Mouse (Mus musculus) heart, embryonic 11.5 days (tissue): ENCODE data around the gene Cacna1a. TPM values are rescaled to one million over a fixed set of nuclear protein-coding genes. Genes with fewer than 3 reads are reported as not detected.

Experiments
- ATAC-seq: fragments of 200-750 bp; cut with Nextera tagmentation; replicated peaks from 2 replicates; pipeline ENCODE4 v1.8.0; 2017; ENCODE audit warnings: moderate library complexity; ENCODE audit not compliant: insufficient number of reproducible peaks, low FRiP score, low TSS enrichment
- H3K27ac ChIP-seq: fragments of 300-500 bp; sonication (generic); 2 replicates; pipeline ENCODE4 v1.5.1; 2014; ENCODE audit warnings: mild to moderate bottlenecking, low read depth, low read length
- H3K27me3 ChIP-seq: fragments of 300-500 bp; sonication (generic); 2 replicates; pipeline ENCODE4 v1.6.1; 2014; ENCODE audit warnings: mild to moderate bottlenecking, low read length, mixed read lengths; ENCODE audit not compliant: control insufficient read depth, insufficient read depth
- H3K36me3 ChIP-seq: fragments of 300-500 bp; sonication (generic); 2 replicates; pipeline ENCODE4 v1.6.1; 2014; ENCODE audit warnings: mild to moderate bottlenecking, low read length, moderate library complexity, mixed read lengths; ENCODE audit not compliant: control insufficient read depth, insufficient read depth
- H3K4me1 ChIP-seq: fragments of 300-500 bp; sonication (generic); 2 replicates; pipeline ENCODE4 v1.6.1; 2014; ENCODE audit warnings: low read length; ENCODE audit not compliant: control insufficient read depth, insufficient read depth
- H3K4me2 ChIP-seq: fragments of 300-500 bp; sonication (generic); 2 replicates; pipeline ENCODE4 v1.6.1; 2014; ENCODE audit warnings: mild to moderate bottlenecking, moderate library complexity
- H3K4me3 ChIP-seq: fragments of 300-500 bp; sonication (generic); 2 replicates; pipeline ENCODE4 v1.5.1; 2014; ENCODE audit warnings: low read depth, low read length
- H3K9ac ChIP-seq: fragments of 300-500 bp; sonication (generic); 2 replicates; pipeline ENCODE4 v1.6.1; 2014; ENCODE audit warnings: mild to moderate bottlenecking, low read depth, low read length, moderate library complexity
- H3K9me3 ChIP-seq: fragments of 300-500 bp; sonication (generic); replicated peaks from 2 replicates; pipeline ENCODE4 v1.6.1; 2016; ENCODE audit warnings: low read length; ENCODE audit not compliant: control insufficient read depth
- WGBS: fragments of 180-500 bp; shearing (Covaris S2); extraction: QIAGEN DNeasy Blood & Tissue Kit; methylation state at CpG from one replicate; pipeline ENCODE4 v1.1.7; 2014; ENCODE audit not compliant: insufficient replicate concordance; 5-methylcytosine and 5-hydroxymethylcytosine counted together
- polyA plus RNA-seq: library from polyadenylated mRNA; unstranded; fragments of >200 nt; fragmentation: Nextera tagmentation; extraction: Ambion mirVana; gene quantifications from 2 replicates; pipeline ENCODE4 v1.2.1, GENCODE M21; 2014

The Cacna1a gene
- polyA plus RNA-seq, 1 experiment from 2014 or later: 6.3 TPM

DNA sequence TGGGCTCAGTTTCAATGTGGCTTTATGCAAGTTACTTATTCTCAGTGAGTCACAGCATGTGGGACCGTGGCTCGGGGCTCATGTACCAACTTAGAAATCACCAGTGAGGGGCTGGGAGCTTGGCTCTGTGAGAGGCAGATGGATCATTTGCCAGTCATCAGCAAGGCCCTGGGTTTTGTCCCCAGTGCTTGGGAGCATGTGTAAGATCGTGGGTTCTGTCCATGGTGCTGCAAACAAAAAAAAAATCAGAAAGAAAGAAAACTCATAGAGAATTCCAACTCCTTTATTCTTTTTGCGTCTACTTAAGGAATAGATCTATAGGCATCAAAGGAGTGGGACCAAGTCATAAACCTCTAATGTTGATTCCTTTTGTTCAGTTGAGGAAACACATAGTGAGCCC is 80.8 kb downstream of the Cacna1a start:
- Histone ChIP-seq H3K27me3 (no peaks in the 10 kb centered on the region), H3K4me1 (no peaks in the 10 kb centered on the region), H3K4me2 (no peak overlapping the region), H3K4me3 (no peak overlapping the region), H3K9me3 (no peaks in the 10 kb centered on the region), H3K36me3 (no peaks in the 10 kb centered on the region), H3K27ac (no peak overlapping the region), H3K9ac (no peak overlapping the region)
- WGBS: 74% methylated on average over 4 of the region's 4 CpGs
- ATAC-seq: no peak

DNA sequence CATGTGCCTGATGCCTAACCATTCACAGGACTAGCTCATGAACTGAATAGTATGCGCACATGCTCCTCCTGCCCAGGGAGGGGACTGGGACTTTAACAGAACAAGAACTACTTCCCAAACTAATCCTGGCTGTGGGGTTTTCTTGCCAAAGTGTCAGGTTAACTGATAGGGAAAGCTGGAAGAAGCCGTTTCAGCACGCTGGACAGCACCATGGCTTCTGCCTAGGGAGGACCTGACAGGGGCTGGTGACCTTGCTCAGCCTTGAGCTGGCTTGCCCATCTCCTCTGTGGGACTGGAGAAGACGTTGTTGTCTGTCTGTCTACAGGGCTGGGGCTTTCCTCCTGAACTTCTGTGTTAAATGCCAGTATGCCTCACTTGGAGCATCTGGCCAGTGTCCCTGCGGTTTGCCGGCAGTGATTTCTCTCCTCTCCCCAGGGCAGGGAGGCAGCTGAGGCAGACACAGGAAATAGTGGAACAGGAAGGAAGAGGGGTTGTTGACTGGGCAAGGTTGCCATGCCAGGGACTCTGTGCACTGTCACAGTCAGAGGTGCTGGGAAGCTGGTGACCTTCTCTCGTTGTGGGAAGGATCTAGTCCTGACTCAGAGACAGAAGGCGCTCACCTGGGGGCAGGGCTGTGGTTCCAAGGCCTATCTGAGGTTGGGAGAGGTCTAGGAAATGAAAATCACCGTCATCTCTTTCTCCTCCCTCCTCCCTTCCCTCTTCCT is 83.2 kb downstream of the Cacna1a start:
- no peaks in the 10 kb centered on the region for H3K4me1 ChIP-seq
- H3K9me3 ChIP-seq: no peaks in the 10 kb centered on the region
- no peak for ATAC-seq
- no peak overlapping the region for H3K4me3 ChIP-seq
- no peaks in the 10 kb centered on the region for H3K36me3 ChIP-seq
- no peak overlapping the region for H3K4me2 ChIP-seq
- H3K27me3 ChIP-seq: no peaks in the 10 kb centered on the region
- H3K9ac ChIP-seq: no peak overlapping the region
- 42% methylated on average over 9 of the region's 9 CpGs for WGBS
- H3K27ac ChIP-seq: no peak overlapping the region

DNA sequence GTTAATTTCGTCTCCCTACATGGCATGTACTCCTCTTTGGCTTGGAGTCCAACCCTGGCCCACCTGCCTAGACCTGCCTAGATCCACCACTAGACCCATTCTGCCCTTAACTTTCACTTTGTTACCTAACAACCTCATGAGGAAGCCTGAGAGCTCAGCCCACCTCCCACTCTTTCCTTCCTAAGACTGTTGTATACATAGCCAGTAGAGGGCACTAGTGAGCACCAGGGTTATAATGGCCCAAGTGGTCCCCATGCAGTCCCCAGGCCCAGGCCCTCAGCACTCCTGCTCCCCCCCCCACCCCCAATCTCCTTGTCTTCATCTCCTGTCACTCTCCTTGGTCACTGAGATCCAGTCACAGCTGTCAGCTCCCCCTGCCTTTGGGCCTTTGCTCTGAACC is 86.2 kb downstream of the Cacna1a start:
- 72% methylated on average over 1 of the region's 1 CpGs for WGBS
- Histone ChIP-seq H3K4me2 (no peak overlapping the region), H3K27me3 (no peaks in the 10 kb centered on the region), H3K9ac (no peak overlapping the region), H3K36me3 (no peaks in the 10 kb centered on the region), H3K9me3 (no peaks in the 10 kb centered on the region), H3K4me1 (no peaks in the 10 kb centered on the region), H3K27ac (no peak overlapping the region), H3K4me3 (no peak overlapping the region)
- ATAC-seq: no peak

- Histone ChIP-seq H3K4me2 (no peak overlapping the region), H3K27ac (no peak overlapping the region), H3K27me3 (no peaks in the 10 kb centered on the region), H3K4me3 (no peak overlapping the region), H3K9me3 (no peaks in the 10 kb centered on the region), H3K4me1 (no peaks in the 10 kb centered on the region), H3K36me3 (no peaks in the 10 kb centered on the region), H3K9ac (no peak overlapping the region)
- no peak for ATAC-seq
- 89% methylated on average over 3 of the region's 3 CpGs for WGBS
These were observed 89.1 kb downstream of the Cacna1a start for GRCm38 (mm10) chr8:84477341-84477740.

DNA sequence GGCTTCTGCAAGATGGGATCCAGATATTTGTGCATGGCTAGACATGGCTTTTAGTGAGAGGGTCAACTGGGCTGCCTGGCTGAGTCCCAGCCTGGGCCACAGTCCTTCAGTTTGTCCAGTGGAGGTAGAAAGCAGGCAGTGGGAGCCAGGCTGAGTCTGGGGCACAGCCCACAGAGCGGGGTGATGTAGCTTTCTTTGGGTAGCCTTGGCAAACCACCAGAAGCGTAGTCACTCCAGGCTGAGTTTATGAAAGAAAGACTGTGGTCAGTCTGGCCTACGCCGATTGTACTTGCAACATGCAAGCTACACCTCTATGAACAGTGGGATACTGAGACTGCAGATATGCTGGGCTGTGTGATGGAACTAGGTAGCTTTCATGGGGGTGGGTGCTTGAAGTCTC is 94.8 kb downstream of the Cacna1a start:
- H3K27ac ChIP-seq: no peak overlapping the region
- no peak overlapping the region for H3K9ac ChIP-seq
- no peaks in the 10 kb centered on the region for H3K27me3 ChIP-seq
- no peaks in the 10 kb centered on the region for H3K9me3 ChIP-seq
- H3K4me1 ChIP-seq: no peaks in the 10 kb centered on the region
- H3K4me2 ChIP-seq: no peak overlapping the region
- 91% methylated on average over 4 of the region's 4 CpGs for WGBS
- H3K36me3 ChIP-seq: no peaks in the 10 kb centered on the region
- no peak for ATAC-seq
- no peak overlapping the region for H3K4me3 ChIP-seq

DNA sequence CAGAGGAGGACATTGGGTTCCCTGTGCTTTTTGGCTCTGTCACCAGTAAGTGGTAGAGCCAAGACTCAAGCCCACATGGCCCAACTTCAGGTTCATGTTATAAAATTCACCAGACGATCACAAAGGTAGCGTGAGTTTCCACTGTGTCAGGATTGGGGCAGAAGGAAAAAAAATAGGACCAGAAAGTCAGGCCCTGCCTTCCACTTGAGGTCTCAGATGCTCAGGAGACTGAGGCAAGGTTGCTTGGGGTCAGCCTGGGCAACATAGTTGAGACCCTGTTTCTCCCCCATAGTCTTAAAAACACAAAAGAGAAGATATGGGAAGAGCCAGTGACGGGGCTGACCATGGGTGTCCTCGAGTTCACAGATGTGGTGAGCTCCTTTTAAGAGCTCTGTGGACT is 97.1 kb downstream of the Cacna1a start:
- no peak overlapping the region for H3K4me2 ChIP-seq
- H3K4me3 ChIP-seq: no peak overlapping the region
- H3K9me3 ChIP-seq: no peaks in the 10 kb centered on the region
- ATAC-seq: no peak
- no peaks in the 10 kb centered on the region for H3K27me3 ChIP-seq
- H3K4me1 ChIP-seq: no peaks in the 10 kb centered on the region
- no peak overlapping the region for H3K9ac ChIP-seq
- H3K36me3 ChIP-seq: no peaks in the 10 kb centered on the region
- no peak overlapping the region for H3K27ac ChIP-seq
- 73% methylated on average over 4 of the region's 4 CpGs for WGBS

DNA sequence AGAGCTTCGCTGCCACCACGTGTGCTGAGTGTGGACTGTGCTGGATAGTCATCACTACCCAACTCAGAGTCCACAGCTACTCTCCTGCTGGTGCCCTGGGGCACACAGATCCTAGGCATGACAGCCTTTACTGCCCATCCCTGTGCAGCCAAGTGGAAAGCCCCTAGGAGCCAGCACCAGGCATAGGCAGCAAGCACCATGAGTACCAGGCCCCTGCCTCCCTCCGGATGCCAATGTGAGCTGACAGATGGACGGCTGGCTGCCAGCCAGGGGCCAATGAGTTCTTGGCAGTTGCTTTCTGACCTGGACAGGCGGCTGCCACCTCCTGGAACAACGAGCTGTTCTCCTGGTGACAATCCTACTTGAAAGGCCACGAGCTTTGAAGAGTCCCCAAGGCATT is 97.6 kb downstream of the Cacna1a start:
- WGBS: 63% methylated on average over 7 of the region's 7 CpGs
- no peak overlapping the region for H3K27ac ChIP-seq
- no peaks in the 10 kb centered on the region for H3K9me3 ChIP-seq
- H3K4me1 ChIP-seq: no peaks in the 10 kb centered on the region
- H3K9ac ChIP-seq: no peak overlapping the region
- ATAC-seq: no peak
- no peak overlapping the region for H3K4me2 ChIP-seq
- no peak overlapping the region for H3K4me3 ChIP-seq
- no peaks in the 10 kb centered on the region for H3K27me3 ChIP-seq
- H3K36me3 ChIP-seq: no peaks in the 10 kb centered on the region

GRCm38 (mm10) chr8:84489223-84489622 is 101.0 kb downstream of the Cacna1a start:
- no peak overlapping the region for H3K4me2 ChIP-seq
- no peak overlapping the region for H3K27ac ChIP-seq
- H3K9ac ChIP-seq: no peak overlapping the region
- H3K4me3 ChIP-seq: no peak overlapping the region
- no peaks in the 10 kb centered on the region for H3K4me1 ChIP-seq
- H3K27me3 ChIP-seq: no peaks in the 10 kb centered on the region
- no peaks in the 10 kb centered on the region for H3K36me3 ChIP-seq
- ATAC-seq: no peak
- 59% methylated on average over 3 of the region's 3 CpGs for WGBS
- H3K9me3 ChIP-seq: no peaks in the 10 kb centered on the region

- 84% methylated on average over 6 of the region's 6 CpGs for WGBS
- no peak overlapping the region for H3K9ac ChIP-seq
These were observed 106.4 kb downstream of the Cacna1a start for GRCm38 (mm10) chr8:84494541-84495084.

More at GRCm38 (mm10) chr8:84494541-84495084, 106.4 kb downstream of the Cacna1a start:
- Histone ChIP-seq H3K4me2 (no peak overlapping the region), H3K36me3 (no peaks in the 10 kb centered on the region), H3K27ac (no peak overlapping the region), H3K4me3 (no peak overlapping the region), H3K4me1 (no peaks in the 10 kb centered on the region), H3K27me3 (no peaks in the 10 kb centered on the region), H3K9me3 (no peaks in the 10 kb centered on the region)
- no peak for ATAC-seq
